Mouse (Mus musculus): ENCODE results near the gene Apoe. TPM values are rescaled to one million over a fixed set of nuclear protein-coding genes. Genes with fewer than 3 reads are reported as not detected.

Apoe gene
- polyA plus RNA-seq, 1 experiment: 2.3 TPM

DNA sequence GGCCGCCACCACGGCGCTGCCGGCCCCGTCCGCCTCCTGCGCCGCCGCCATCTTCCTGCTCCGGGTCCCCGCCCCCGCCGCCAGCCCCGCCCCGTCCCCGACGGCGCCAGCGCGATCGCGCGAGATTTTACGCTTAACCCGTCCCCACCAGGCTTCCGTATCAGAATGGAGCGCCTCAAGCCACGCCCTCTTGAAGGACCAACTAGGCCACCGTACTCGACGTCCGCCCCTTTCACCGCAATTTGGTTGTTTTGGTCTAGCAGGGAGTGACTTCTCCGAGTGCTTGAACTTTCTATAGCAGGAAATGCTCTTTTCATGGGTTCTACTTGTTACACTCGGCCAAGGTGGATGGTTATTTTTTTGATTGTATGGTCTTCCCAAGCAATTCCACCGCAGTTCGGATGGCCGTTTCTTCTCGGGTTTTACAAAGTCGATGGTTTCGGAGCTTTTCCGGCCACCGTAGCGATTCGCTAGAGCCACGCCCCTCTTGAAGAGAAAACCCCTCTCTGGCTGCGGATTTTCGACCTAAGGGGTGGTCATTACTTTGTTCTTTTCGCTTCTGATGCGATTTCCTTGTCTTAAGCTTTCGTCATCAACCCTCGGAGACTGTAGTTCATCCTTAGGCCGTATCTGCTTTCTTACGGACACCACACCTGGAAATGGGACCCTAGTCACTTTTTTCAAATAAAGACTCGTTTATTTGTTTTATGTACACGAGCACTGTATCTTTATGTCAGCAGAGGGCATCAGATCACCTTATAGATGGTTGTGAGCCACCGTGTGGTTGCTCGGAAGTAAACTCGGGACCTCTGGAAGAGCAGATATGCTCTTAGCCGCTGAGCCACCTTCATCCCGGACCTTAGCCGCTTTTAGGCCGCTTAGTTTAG lies 33.8 kb downstream of the Apoe start, which contains the start of gene Clptm1:
Gene Clptm1, minus strand, starts transcription at position 79 of the 887 bp plus-strand sequence.
- Histone ChIP-seq H3K79me2 (ENCODE audit: control insufficient read depth, insufficient read depth) (peaks cover 42% of the 10 kb centered on the region), H3K27me3 (ENCODE audit: control insufficient read depth, insufficient read depth, insufficient read length) (no peaks in the 10 kb centered on the region), H3K4me2 (ENCODE audit: low read depth) (peak within 1 kb of the TSS; percentile 95), H3ac (ENCODE audit: control insufficient read depth, insufficient read length) (peak within 1 kb of the TSS; percentile 72), H3K4me3 (peak within 1 kb of the TSS; percentile 80), H3K36me3 (ENCODE audit: control insufficient read depth, insufficient read depth) (no peaks in the 10 kb centered on the region)
- TF ChIP-seq POLR2AphosphoS2 (IDR thresholded peaks at IDR 0.05; ENCODE audit: insufficient read length, low read depth) (peak; percentile 74), TCF12 (IDR thresholded peaks at IDR 0.05; ENCODE audit: insufficient read depth, poor library complexity, severe bottlenecking) (no peak), MYOD1 (IDR thresholded peaks at IDR 0.05; ENCODE audit: control insufficient read depth in 1 of 3, insufficient read length in 2 of 3, low read depth in 2 of 3) (no peak), E2F4 (IDR thresholded peaks at IDR 0.05; ENCODE audit: insufficient read depth) (no peak), TCF3 (IDR thresholded peaks at IDR 0.05; ENCODE audit: insufficient read length, low read depth) (no peak), CEBPB (IDR thresholded peaks at IDR 0.05; ENCODE audit: insufficient read depth, poor library complexity, severe bottlenecking) (no peak), REST (IDR thresholded peaks at IDR 0.05; ENCODE audit: insufficient read depth, insufficient read length) (no peak), SRF (IDR thresholded peaks at IDR 0.05; ENCODE audit: control insufficient read depth, insufficient read length, low read depth) (no peak), MYOG (IDR thresholded peaks at IDR 0.05; ENCODE audit: control insufficient read depth in 1 of 3, insufficient read depth in 1 of 3, insufficient read length in 2 of 3, low read depth in 2 of 3) (no peak), POLR2A (IDR thresholded peaks at IDR 0.05; ENCODE audit: insufficient read length, low read depth) (peak; percentile 86), USF1 (IDR thresholded peaks at IDR 0.05; ENCODE audit: low read depth) (no peak), MAX (IDR thresholded peaks at IDR 0.05; ENCODE audit: low read depth) (peak; percentile 3)

GRCm38 (mm10) chr7:19664455-19664954 lies 34.5 kb downstream of the Apoe start:
- Histone ChIP-seq H3K27me3 (ENCODE audit: control insufficient read depth, insufficient read depth, insufficient read length) (no peaks in the 10 kb centered on the region), H3K36me3 (ENCODE audit: control insufficient read depth, insufficient read depth) (no peaks in the 10 kb centered on the region), H3K79me2 (ENCODE audit: control insufficient read depth, insufficient read depth) (peaks cover 44% of the 10 kb centered on the region), H3ac (ENCODE audit: control insufficient read depth, insufficient read length) (peak overlapping the region; percentile 72), H3K4me2 (ENCODE audit: low read depth) (peak overlapping the region; percentile 95), H3K4me3 (peak overlapping the region; percentile 80)
- TF ChIP-seq SRF (IDR thresholded peaks at IDR 0.05; ENCODE audit: control insufficient read depth, insufficient read length, low read depth): no peak
- TF ChIP-seq USF1 (IDR thresholded peaks at IDR 0.05; ENCODE audit: low read depth): no peak
- no peak for TF ChIP-seq MAX (IDR thresholded peaks at IDR 0.05; ENCODE audit: low read depth)
- TF ChIP-seq MYOD1 (IDR thresholded peaks at IDR 0.05; ENCODE audit: control insufficient read depth in 1 of 3, insufficient read length in 2 of 3, low read depth in 2 of 3): no peak
- TF ChIP-seq TCF12 (IDR thresholded peaks at IDR 0.05; ENCODE audit: insufficient read depth, poor library complexity, severe bottlenecking): no peak
- TF ChIP-seq MYOG (IDR thresholded peaks at IDR 0.05; ENCODE audit: control insufficient read depth in 1 of 3, insufficient read depth in 1 of 3, insufficient read length in 2 of 3, low read depth in 2 of 3): no peak
- no peak for TF ChIP-seq TCF3 (IDR thresholded peaks at IDR 0.05; ENCODE audit: insufficient read length, low read depth)
- TF ChIP-seq CEBPB (IDR thresholded peaks at IDR 0.05; ENCODE audit: insufficient read depth, poor library complexity, severe bottlenecking): no peak
- TF ChIP-seq POLR2AphosphoS2 (IDR thresholded peaks at IDR 0.05; ENCODE audit: insufficient read length, low read depth): no peak
- no peak for TF ChIP-seq REST (IDR thresholded peaks at IDR 0.05; ENCODE audit: insufficient read depth, insufficient read length)
- TF ChIP-seq E2F4 (IDR thresholded peaks at IDR 0.05; ENCODE audit: insufficient read depth): no peak
- TF ChIP-seq POLR2A (IDR thresholded peaks at IDR 0.05; ENCODE audit: insufficient read length, low read depth): no peak

- H3K27me3 ChIP-seq (ENCODE audit: control insufficient read depth, insufficient read depth, insufficient read length): no peaks in the 10 kb centered on the region
- peak overlapping the region; percentile 95 for H3K4me2 ChIP-seq (ENCODE audit: low read depth)
- peak overlapping the region; percentile 80 for H3K4me3 ChIP-seq
- H3K36me3 ChIP-seq (ENCODE audit: control insufficient read depth, insufficient read depth): no peaks in the 10 kb centered on the region
- peak overlapping the region; percentile 72 for H3ac ChIP-seq (ENCODE audit: control insufficient read depth, insufficient read length)
- peaks cover 46% of the 10 kb centered on the region for H3K79me2 ChIP-seq (ENCODE audit: control insufficient read depth, insufficient read depth)
- no peak for TF ChIP-seq TCF12 (IDR thresholded peaks at IDR 0.05; ENCODE audit: insufficient read depth, poor library complexity, severe bottlenecking)
- no peak for TF ChIP-seq TCF3 (IDR thresholded peaks at IDR 0.05; ENCODE audit: insufficient read length, low read depth)
- no peak for TF ChIP-seq POLR2A (IDR thresholded peaks at IDR 0.05; ENCODE audit: insufficient read length, low read depth)
- TF ChIP-seq CEBPB (IDR thresholded peaks at IDR 0.05; ENCODE audit: insufficient read depth, poor library complexity, severe bottlenecking): no peak
- TF ChIP-seq SRF (IDR thresholded peaks at IDR 0.05; ENCODE audit: control insufficient read depth, insufficient read length, low read depth): no peak
- no peak for TF ChIP-seq MYOD1 (IDR thresholded peaks at IDR 0.05; ENCODE audit: control insufficient read depth in 1 of 3, insufficient read length in 2 of 3, low read depth in 2 of 3)
- no peak for TF ChIP-seq USF1 (IDR thresholded peaks at IDR 0.05; ENCODE audit: low read depth)
- TF ChIP-seq E2F4 (IDR thresholded peaks at IDR 0.05; ENCODE audit: insufficient read depth): no peak
These were observed 35.0 kb downstream of the Apoe start for GRCm38 (mm10) chr7:19663940-19664339.

- H3K79me2 ChIP-seq (ENCODE audit: control insufficient read depth, insufficient read depth): peaks cover 8% of the 10 kb centered on the region
- no peak overlapping the region for H3ac ChIP-seq (ENCODE audit: control insufficient read depth, insufficient read length)
- H3K4me2 ChIP-seq (ENCODE audit: low read depth): no peak overlapping the region
- H3K27me3 ChIP-seq (ENCODE audit: control insufficient read depth, insufficient read depth, insufficient read length): no peaks in the 10 kb centered on the region
- TF ChIP-seq MAX (IDR thresholded peaks at IDR 0.05; ENCODE audit: low read depth) (no peak), MYOG (IDR thresholded peaks at IDR 0.05; ENCODE audit: control insufficient read depth in 1 of 3, insufficient read depth in 1 of 3, insufficient read length in 2 of 3, low read depth in 2 of 3) (no peak), SRF (IDR thresholded peaks at IDR 0.05; ENCODE audit: control insufficient read depth, insufficient read length, low read depth) (no peak), E2F4 (IDR thresholded peaks at IDR 0.05; ENCODE audit: insufficient read depth) (no peak)
- no peaks in the 10 kb centered on the region for H3K36me3 ChIP-seq (ENCODE audit: control insufficient read depth, insufficient read depth)
- no peak overlapping the region for H3K4me3 ChIP-seq
These were observed 46.4 kb downstream of the Apoe start for GRCm38 (mm10) chr7:19652614-19653013.
